Mouse (Mus musculus): ENCODE data around the gene Gspt1.

The Gspt1 gene

GRCm38 (mm10) chr16:11202571-11203554 is 51.3 kb downstream of the Gspt1 start, which contains the start of gene Rsl1d1:
Rsl1d1 (minus strand) TSS chr16:11203331.
- DNase-seq, result peak; percentile 97

GRCm38 (mm10) chr16:11201740-11202394 is 52.3 kb downstream of the Gspt1 start:
- no peak for DNase-seq

- no peak for DNase-seq
Observed at GRCm38 (mm10) chr16:11200247-11200646, 53.9 kb downstream of the Gspt1 start.

GRCm38 (mm10) chr16:11198467-11198866 is 55.7 kb downstream of the Gspt1 start:
- peak; percentile 77 for DNase-seq

GRCm38 (mm10) chr16:11197052-11197451 is 57.1 kb downstream of the Gspt1 start:
- no peak for DNase-seq

- DNase-seq, result no peak
Observed at GRCm38 (mm10) chr16:11193231-11193630, 60.9 kb downstream of the Gspt1 start.

GRCm38 (mm10) chr16:11190150-11190549 is 64.0 kb downstream of the Gspt1 start:
- no peak for DNase-seq

GRCm38 (mm10) chr16:11177404-11177803 is 76.7 kb downstream of the Gspt1 start:
- no peak for DNase-seq

- DNase-seq, result no peak
Observed at GRCm38 (mm10) chr16:11176884-11177244, 77.3 kb downstream of the Gspt1 start.

GRCm38 (mm10) chr16:11176208-11176883 is 77.8 kb downstream of the Gspt1 start, which contains the start of gene Zc3h7a:
Zc3h7a (minus strand) TSS chr16:11176393.
- peak; percentile 94 for DNase-seq

- DNase-seq, result peak; percentile 82
Observed at GRCm38 (mm10) chr16:11175489-11176207, 78.5 kb downstream of the Gspt1 start.

- DNase-seq, result peak; percentile 14
Observed at GRCm38 (mm10) chr16:11175100-11175488, 79.0 kb downstream of the Gspt1 start.

GRCm38 (mm10) chr16:11174671-11175081 is 79.4 kb downstream of the Gspt1 start:
- peak; percentile 78 for DNase-seq

- no peak for DNase-seq
Observed at GRCm38 (mm10) chr16:11171679-11172078, 82.4 kb downstream of the Gspt1 start.

Measured in embryo, embryonic 11 days (tissue).